Mouse (Mus musculus): ENCODE measurements around the gene Katnal1.

The Katnal1 gene

GRCm38 (mm10) chr5:148885821-148886609 is 43.1 kb downstream of the Katnal1 start:
- peak; percentile 67 for DNase-seq (ENCODE audit: low read depth, low spot score)

GRCm38 (mm10) chr5:148883671-148884070 is 45.4 kb downstream of the Katnal1 start:
- DNase-seq (ENCODE audit: low read depth, low spot score), result no peak

GRCm38 (mm10) chr5:148879218-148879617 is 49.9 kb downstream of the Katnal1 start:
- DNase-seq (ENCODE audit: low read depth, low spot score), result no peak

GRCm38 (mm10) chr5:148873116-148873515 is 56.0 kb downstream of the Katnal1 start:
- DNase-seq (ENCODE audit: low read depth, low spot score), result no peak

- DNase-seq (ENCODE audit: low read depth, low spot score), result no peak
These were observed 59.5 kb downstream of the Katnal1 start for GRCm38 (mm10) chr5:148869583-148869982.

- no peak for DNase-seq (ENCODE audit: low read depth, low spot score)
These were observed 61.4 kb downstream of the Katnal1 start for GRCm38 (mm10) chr5:148867766-148868165.

GRCm38 (mm10) chr5:148867171-148867570 is 61.9 kb downstream of the Katnal1 start:
- no peak for DNase-seq (ENCODE audit: low read depth, low spot score)

- DNase-seq (ENCODE audit: low read depth, low spot score), result no peak
These were observed 62.5 kb downstream of the Katnal1 start for GRCm38 (mm10) chr5:148866571-148866970.

GRCm38 (mm10) chr5:148863409-148863808 is 65.7 kb downstream of the Katnal1 start:
- no peak for DNase-seq (ENCODE audit: low read depth, low spot score)

GRCm38 (mm10) chr5:148862853-148863252 is 66.3 kb downstream of the Katnal1 start:
- DNase-seq (ENCODE audit: low read depth, low spot score), result no peak

GRCm38 (mm10) chr5:148862136-148862535 is 67.0 kb downstream of the Katnal1 start:
- no peak for DNase-seq (ENCODE audit: low read depth, low spot score)

- DNase-seq (ENCODE audit: low read depth, low spot score), result peak; percentile 35
These were observed 71.6 kb downstream of the Katnal1 start for GRCm38 (mm10) chr5:148857522-148857921.

GRCm38 (mm10) chr5:148855047-148855446 is 74.1 kb downstream of the Katnal1 start:
- DNase-seq (ENCODE audit: low read depth, low spot score), result no peak

- DNase-seq (ENCODE audit: low read depth, low spot score), result peak; percentile 69
These were observed 75.0 kb downstream of the Katnal1 start for GRCm38 (mm10) chr5:148854166-148854565.

GRCm38 (mm10) chr5:148849516-148849915 is 79.6 kb downstream of the Katnal1 start:
- DNase-seq (ENCODE audit: low read depth, low spot score), result no peak

- no peak for DNase-seq (ENCODE audit: low read depth, low spot score)
These were observed 82.1 kb downstream of the Katnal1 start for GRCm38 (mm10) chr5:148847032-148847431.

GRCm38 (mm10) chr5:148837069-148837468 is 92.1 kb downstream of the Katnal1 start:
- no peak for DNase-seq (ENCODE audit: low read depth, low spot score)

- peak; percentile 63 for DNase-seq (ENCODE audit: low read depth, low spot score)
These were observed 97.4 kb downstream of the Katnal1 start for GRCm38 (mm10) chr5:148831596-148832257.

- no peak for DNase-seq (ENCODE audit: low read depth, low spot score)
These were observed 98.0 kb downstream of the Katnal1 start for GRCm38 (mm10) chr5:148831141-148831547.

GRCm38 (mm10) chr5:148825732-148826131 is 103.4 kb downstream of the Katnal1 start:
- no peak for DNase-seq (ENCODE audit: low read depth, low spot score)

- no peak for DNase-seq (ENCODE audit: low read depth, low spot score)
These were observed 106.3 kb downstream of the Katnal1 start for GRCm38 (mm10) chr5:148822772-148823171.

Measured in forelimb bud, embryonic 11.5 days (tissue).